Mouse (Mus musculus) lung, adult 2 months (tissue): ENCODE measurements around the gene Kifc5b.
A peak's percentile ranks its signal among the peaks of the same experiment; 100 is the strongest.

ENCODE experiments used
- CTCF ChIP-seq: fragments of 200-500 bp; IDR thresholded peaks from 2 replicates; pipeline ENCODE4 v1.5.1; 2011; ENCODE audit warnings: mild to moderate bottlenecking, low read length, control low read depth; ENCODE audit not compliant: insufficient read depth
- POLR2A ChIP-seq: fragments of 200-500 bp; IDR thresholded peaks from 2 replicates; pipeline ENCODE4 v1.6.1; 2011; ENCODE audit warnings: low read depth, mild to moderate bottlenecking, control low read depth, low read length, borderline replicate concordance; ENCODE audit errors: extremely low read depth

GRCm38 (mm10) chr17:26884995-26885926, 31.6 kb upstream of the Kifc5b start:
- TF ChIP-seq CTCF (peak; percentile 37; the same call in 1 of the 2 replicates), POLR2A (no peak)
